In the genomic region with DNA sequence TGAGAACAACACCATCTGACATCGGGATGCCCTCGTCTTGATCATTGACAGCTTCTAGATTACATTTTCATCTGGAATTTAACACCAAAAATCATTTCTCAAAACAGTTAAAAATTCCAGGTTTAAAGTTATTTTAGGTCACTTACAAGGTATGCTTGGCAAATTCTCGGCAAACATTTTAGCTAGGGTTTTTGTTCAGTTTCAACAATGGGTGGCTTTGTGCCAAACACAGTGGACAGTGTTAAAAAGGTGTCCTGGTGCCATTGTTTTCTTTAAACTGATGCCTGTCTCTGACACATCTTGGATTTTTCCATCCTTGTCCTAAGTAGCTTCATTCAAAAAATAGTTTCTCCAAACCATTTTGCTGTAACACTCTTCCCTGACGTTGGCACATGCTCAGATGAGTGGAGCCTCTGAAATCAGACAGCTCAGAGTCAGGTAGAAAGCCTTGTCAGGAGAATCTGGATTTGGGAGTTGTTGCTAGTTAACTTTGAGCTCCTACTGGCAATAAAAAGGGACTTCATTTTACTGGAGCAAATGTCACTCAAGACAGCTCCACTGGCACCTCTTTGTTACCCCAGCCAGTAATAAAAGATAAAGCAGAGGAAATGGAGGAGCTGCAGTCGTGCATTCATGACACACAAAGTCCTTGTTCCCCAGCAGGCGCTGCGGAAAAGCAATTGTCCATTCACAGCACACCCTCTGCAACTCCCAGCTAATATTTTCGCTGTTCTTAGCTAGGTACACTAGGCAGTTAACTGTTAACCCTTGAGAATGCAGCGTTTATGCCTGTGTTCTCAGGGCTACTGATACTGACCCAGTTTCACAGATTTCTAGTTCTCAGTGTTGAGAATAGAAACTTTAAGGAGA, we compare ENCODE assay signal across 8 mouse cellular contexts. TPM values are rescaled to one million over a fixed set of nuclear protein-coding genes. Genes with fewer than 3 reads are reported as not detected.
DNase-seq lines count a peak whose midpoint lies in the region; ATAC-seq lines count a peak whose summit lies in the region.

No protein-coding gene starts in this region.

- H3K4me2 ChIP-seq in limb, embryonic 11.5 days (ENCODE audit: low read depth, severe bottlenecking): peak overlapping the region; percentile 47; the same call in 1 of the 2 replicates
- peak overlapping the region; percentile 58 for H3K4me2 ChIP-seq in forebrain, embryonic 13.5 days
- peak overlapping the region; percentile 65 for H3K4me2 ChIP-seq in intestine, embryonic 15.5 days (replicated peaks)

- no peak overlapping the region for H3K9ac ChIP-seq in limb, embryonic 11.5 days (ENCODE audit: low read length)
- peak overlapping the region; percentile 40 for H3K9ac ChIP-seq in forebrain, embryonic 13.5 days
- H3K9ac ChIP-seq in intestine, embryonic 15.5 days: no peak overlapping the region; the same call in 1 of the 2 replicates

- H3K79me2 ChIP-seq in macrophage (ENCODE audit: inconsistent target): peaks cover 67% of the 10 kb centered on the region; the same call in 1 of the 2 replicates

- peak; percentile 26 for DNase-seq in limb, embryonic 11.5 days (ENCODE audit: low spot score)
- no peak for DNase-seq in limb, embryonic 10.5 days (ENCODE audit: low spot score)
- no peak for DNase-seq in thymus, adult 18-20 months
- no peak for DNase-seq in cerebellum, adult 11-12 months

- no peaks in the 10 kb centered on the region for H3K9me3 ChIP-seq in limb, embryonic 11.5 days (ENCODE audit: control insufficient read depth, low read length)
- H3K9me3 ChIP-seq in limb, embryonic 10.5 days (replicated peaks): no peaks in the 10 kb centered on the region
- H3K9me3 ChIP-seq in forebrain, embryonic 13.5 days (replicated peaks): no peaks in the 10 kb centered on the region
- no peaks in the 10 kb centered on the region for H3K9me3 ChIP-seq in intestine, embryonic 15.5 days

- ATAC-seq in limb, embryonic 11.5 days (ENCODE audit: insufficient number of reproducible peaks, low FRiP score, low TSS enrichment, low read depth): no peak
- 0 out of 2 replicates have a peak, but pooled peaks have one; percentile 19 for ATAC-seq in forebrain, embryonic 13.5 days
- ATAC-seq in intestine, embryonic 15.5 days: peak; percentile 79
- ATAC-seq in erythroid progenitor cell, adult 5-6 weeks (replicated peaks; ENCODE audit: low FRiP score, poor library complexity, severe bottlenecking): no peak

- peak overlapping the region; percentile 8; the same call in 1 of the 2 replicates for H3K4me3 ChIP-seq in limb, embryonic 11.5 days (ENCODE audit: low read depth, low read length)
- no peak overlapping the region for H3K4me3 ChIP-seq in limb, embryonic 10.5 days
- H3K4me3 ChIP-seq in forebrain, embryonic 13.5 days: no peak overlapping the region
- peak overlapping the region; percentile 9; the same call in 1 of the 2 replicates for H3K4me3 ChIP-seq in intestine, embryonic 15.5 days (replicated peaks)
- peak overlapping the region; percentile 67 for H3K4me3 ChIP-seq in macrophage (ENCODE audit: inconsistent target)

- no peak overlapping the region; the same call in 1 of the 2 replicates for H3K27ac ChIP-seq in limb, embryonic 11.5 days (replicated peaks; ENCODE audit: low read depth, low read length)
- H3K27ac ChIP-seq in limb, embryonic 10.5 days: no peak overlapping the region
- H3K27ac ChIP-seq in forebrain, embryonic 13.5 days: peak overlapping the region; percentile 19
- peak overlapping the region; percentile 64 for H3K27ac ChIP-seq in intestine, embryonic 15.5 days
- H3K27ac ChIP-seq in macrophage: peak overlapping the region; percentile 88

- peaks cover 11% of the 10 kb centered on the region for H3K4me1 ChIP-seq in limb, embryonic 11.5 days (ENCODE audit: control insufficient read depth, insufficient read depth, low read length)
- H3K4me1 ChIP-seq in limb, embryonic 10.5 days: peaks cover 30% of the 10 kb centered on the region
- peaks cover 34% of the 10 kb centered on the region for H3K4me1 ChIP-seq in forebrain, embryonic 13.5 days
- H3K4me1 ChIP-seq in intestine, embryonic 15.5 days (replicated peaks): peaks cover 10% of the 10 kb centered on the region; the same call in 1 of the 2 replicates

- H3K27me3 ChIP-seq in limb, embryonic 11.5 days (ENCODE audit: control insufficient read depth, insufficient read depth, low read length): no peaks in the 10 kb centered on the region
- H3K27me3 ChIP-seq in limb, embryonic 10.5 days (ENCODE audit: low read depth, poor library complexity, severe bottlenecking): no peaks in the 10 kb centered on the region
- H3K27me3 ChIP-seq in forebrain, embryonic 13.5 days: no peaks in the 10 kb centered on the region
- no peaks in the 10 kb centered on the region for H3K27me3 ChIP-seq in intestine, embryonic 15.5 days (replicated peaks)

- no peaks in the 10 kb centered on the region for H3K36me3 ChIP-seq in limb, embryonic 11.5 days (ENCODE audit: control insufficient read depth, insufficient read depth, low read length)
- H3K36me3 ChIP-seq in limb, embryonic 10.5 days: no peaks in the 10 kb centered on the region
- H3K36me3 ChIP-seq in forebrain, embryonic 13.5 days (ENCODE audit: poor library complexity, severe bottlenecking): no peaks in the 10 kb centered on the region
- no peaks in the 10 kb centered on the region for H3K36me3 ChIP-seq in intestine, embryonic 15.5 days
- peaks cover 17% of the 10 kb centered on the region; the same call in 1 of the 2 replicates for H3K36me3 ChIP-seq in macrophage (ENCODE audit: inconsistent target)

- 45% methylated on average over 9 of the region's 9 CpGs for WGBS in limb, embryonic 11.5 days
- 53% methylated on average over 9 of the region's 9 CpGs for WGBS in limb, embryonic 10.5 days
- WGBS in forebrain, embryonic 13.5 days: 25% methylated on average over 9 of the region's 9 CpGs
- 37% methylated on average over 9 of the region's 9 CpGs for WGBS in intestine, embryonic 15.5 days
- WGBS in macrophage (ENCODE audit: missing documents): 46% methylated on average over 9 of the region's 9 CpGs

RNA-seq across cellular contexts. Expression of gene Pde7b, which starts 2.0 kb away (rescaled TPM):
- 2.3 and 3.3 TPM in 2 replicates for polyA plus RNA-seq in limb, embryonic 11.5 days (2014; fragmentation: Nextera tagmentation; extraction: Ambion mirVana)
- 0.80 and 2.1 TPM in 2 replicates for polyA plus RNA-seq in limb, embryonic 10.5 days (2016; fragmentation: Nextera tagmentation; extraction: Ambion mirVana)
- 1.8 and 2.6 TPM in 2 replicates for polyA plus RNA-seq in forebrain, embryonic 13.5 days (2015; fragmentation: Nextera tagmentation; extraction: Ambion mirVana)
- polyA plus RNA-seq in intestine, embryonic 15.5 days (2015; fragmentation: Nextera tagmentation; extraction: Ambion mirVana): 2.9 and 3.2 TPM in 2 replicates
- 100 to 1,000 TPM; 106 to 713 (median 456) TPM for total RNA-seq in macrophage (2018; cell fraction: chromatin; rRNA removed)
- 100 to 1,000 TPM in 6 of 26 experiments, 10 to 100 TPM in 20; 64.3 to 138 (median 81.4) TPM for total RNA-seq in macrophage (2018; cell fraction: cytosol; rRNA removed)
- 100 to 1,000 TPM; 172 to 441 (median 313) TPM for total RNA-seq in macrophage (2018; cell fraction: nucleus; rRNA removed)
- polyA plus RNA-seq in macrophage (2018): 26.0 to 42.9 TPM (median 37.2 TPM) in 3 replicates
- total RNA-seq in erythroid progenitor cell, adult 5-6 weeks (2015; ENCODE audit: low replicate concordance): 2.2 TPM in 1 of 2 replicates, not detected in the other
- total RNA-seq in erythroid progenitor cell, adult 5-6 weeks (2017; ENCODE audit: low replicate concordance): 1.4 TPM in 1 of 2 replicates, not detected in the other

Comparison
In these comparisons a context has a peak if more than half of its experiments do, and no peak if none do; other contexts are left out.
1. H3K4me3 ChIP-seq: peak in limb, embryonic 11.5 days (single experiment), intestine, embryonic 15.5 days (single experiment) and macrophage (single experiment); none in limb, embryonic 10.5 days (single experiment) and forebrain, embryonic 13.5 days (single experiment).
2. ATAC-seq: peak in forebrain, embryonic 13.5 days (single experiment) and intestine, embryonic 15.5 days (single experiment); none in limb, embryonic 11.5 days (single experiment) and erythroid progenitor cell, adult 5-6 weeks (single experiment).
3. H3K27ac ChIP-seq: peak in forebrain, embryonic 13.5 days (single experiment), intestine, embryonic 15.5 days (single experiment) and macrophage (single experiment); none in limb, embryonic 11.5 days (single experiment) and limb, embryonic 10.5 days (single experiment).
4. Peak in every context shown above with its lines, with median percentiles within 50 percentile points of each other: H3K4me2 ChIP-seq.